Mouse (Mus musculus) megakaryocyte, embryonic 14.5 days (primary cell): ENCODE measurements around the gene Cfl1.

Source experiments
- FLI1 ChIP-seq: IDR thresholded peaks from 2 replicates; pipeline ENCODE4 v1.6.1; 2012; ENCODE audit warnings: low read length, inconsistent platforms, mixed read lengths
- GATA1 ChIP-seq: IDR thresholded peaks from 3 replicates; pipeline ENCODE4 v1.6.1; 2012; ENCODE audit warnings: mixed read lengths, low read length, inconsistent platforms, borderline replicate concordance

GRCm38 (mm10) chr19:5466916-5467500, 23.2 kb upstream of the Cfl1 start:
- TF ChIP-seq GATA1 = no peak
- no peak for TF ChIP-seq FLI1
